ENCODE assay signal across 8 mouse cellular contexts in the genomic region with DNA sequence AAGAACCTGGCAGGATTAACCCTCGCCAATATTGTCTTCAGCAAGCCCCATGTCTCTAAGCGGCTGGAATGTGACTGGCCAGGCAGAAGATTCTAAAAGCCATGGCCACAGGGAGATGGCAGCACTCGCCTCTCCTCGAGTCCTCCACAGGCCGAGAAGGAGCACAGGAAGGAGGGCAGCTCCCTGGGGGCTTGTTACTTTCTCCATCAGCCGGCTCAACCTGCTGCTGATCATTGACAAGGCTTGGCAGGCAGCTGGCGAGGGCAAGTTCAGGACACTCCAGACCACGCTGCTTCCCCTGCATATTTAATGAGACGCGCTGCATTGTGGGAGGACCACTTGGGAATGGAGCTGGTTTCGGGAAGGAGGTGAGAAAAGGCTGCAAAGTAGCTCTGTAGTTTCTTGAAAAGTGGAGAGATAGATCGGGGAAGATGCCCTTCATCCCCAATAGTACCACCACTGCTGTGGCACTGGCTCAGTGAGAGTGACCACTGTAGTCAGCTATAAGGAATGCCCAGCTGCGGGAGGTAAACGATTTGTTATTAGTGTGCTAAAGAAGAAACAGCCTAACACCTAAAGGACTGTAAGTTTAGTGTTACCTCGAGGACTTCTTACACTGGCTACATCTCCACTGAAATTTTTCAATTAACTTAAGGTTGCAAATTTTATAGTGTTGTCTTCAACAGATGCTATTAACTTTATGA.
DNase-seq lines count a peak whose midpoint lies in the region; ATAC-seq lines count a peak whose summit lies in the region.

No protein-coding gene starts in this region.

- WGBS in intestine, embryonic 15.5 days, result 15% methylated on average over 15 of the region's 15 CpGs
- WGBS in midbrain, embryonic 10.5 days, result 21% methylated on average over 15 of the region's 15 CpGs
- 15% methylated on average over 15 of the region's 15 CpGs for WGBS in stomach, embryonic 15.5 days

- peak; percentile 48 to 50 for DNase-seq in adrenal gland, postnatal 36 days
- peak; percentile 57 for DNase-seq in embryo, embryonic 11.5 days (ENCODE audit: low read depth, low spot score)
- peak; percentile 17 for DNase-seq in gonadal fat pad, adult 2 months (ENCODE audit: low read depth)
- DNase-seq in left cerebral cortex, postnatal 25 days (ENCODE audit: low spot score in 2 of 2), result peak; percentile 42 to 48
- DNase-seq in midbrain, embryonic 10.5 days (ENCODE audit: low spot score), result peak; percentile 72

- H3K4me3 ChIP-seq in intestine, embryonic 15.5 days (replicated peaks), result peak overlapping the region; percentile 23
- peak overlapping the region; percentile 42 for H3K4me3 ChIP-seq in midbrain, embryonic 10.5 days
- H3K4me3 ChIP-seq in stomach, embryonic 15.5 days (replicated peaks), result peak overlapping the region; percentile 5

- peak overlapping the region; percentile 63 for H3K4me2 ChIP-seq in intestine, embryonic 15.5 days (replicated peaks)
- H3K4me2 ChIP-seq in stomach, embryonic 15.5 days, result peak overlapping the region; percentile 54

- peaks cover 7% of the 10 kb centered on the region for H3K4me1 ChIP-seq in intestine, embryonic 15.5 days (replicated peaks)
- peaks cover 22% of the 10 kb centered on the region for H3K4me1 ChIP-seq in midbrain, embryonic 10.5 days
- H3K4me1 ChIP-seq in stomach, embryonic 15.5 days, result 0 out of 2 replicates have a peak, but pooled peaks cover 6% of the 10 kb centered on the region

- H3K9ac ChIP-seq in intestine, embryonic 15.5 days, result peak overlapping the region; percentile 12; the same call in 1 of the 2 replicates
- no peak overlapping the region for H3K9ac ChIP-seq in stomach, embryonic 15.5 days

- no peak overlapping the region for H3K27ac ChIP-seq in intestine, embryonic 15.5 days
- peak overlapping the region; percentile 81 for H3K27ac ChIP-seq in midbrain, embryonic 10.5 days (replicated peaks)
- H3K27ac ChIP-seq in stomach, embryonic 15.5 days, result no peak overlapping the region

- peak; percentile 80 for ATAC-seq in intestine, embryonic 15.5 days
- ATAC-seq in stomach, embryonic 15.5 days (ENCODE audit: insufficient read depth, low FRiP score, low read depth), result no peak
- ATAC-seq in inflammation-experienced regulatory T-cells, adult 6 months, result no peak

- intact Hi-C loops in left cerebral cortex, postnatal 25 days (cut with DNase I), result loop anchor here (5.0 kb wide), 2 partner anchors 96 to 301 kb away; no protein-coding TSS in a partner anchor

- H3K27me3 ChIP-seq in intestine, embryonic 15.5 days (replicated peaks), result no peaks in the 10 kb centered on the region
- H3K27me3 ChIP-seq in midbrain, embryonic 10.5 days (ENCODE audit: low read depth, poor library complexity, severe bottlenecking), result no peaks in the 10 kb centered on the region
- H3K27me3 ChIP-seq in stomach, embryonic 15.5 days (replicated peaks), result no peaks in the 10 kb centered on the region

- H3K36me3 ChIP-seq in intestine, embryonic 15.5 days, result no peaks in the 10 kb centered on the region
- no peaks in the 10 kb centered on the region for H3K36me3 ChIP-seq in midbrain, embryonic 10.5 days
- H3K36me3 ChIP-seq in stomach, embryonic 15.5 days, result no peaks in the 10 kb centered on the region

- H3K9me3 ChIP-seq in intestine, embryonic 15.5 days, result no peaks in the 10 kb centered on the region
- H3K9me3 ChIP-seq in midbrain, embryonic 10.5 days (replicated peaks), result no peaks in the 10 kb centered on the region
- H3K9me3 ChIP-seq in stomach, embryonic 15.5 days, result no peaks in the 10 kb centered on the region

Comparison
In these comparisons a context has a peak if more than half of its experiments do, and no peak if none do; other contexts are left out.
1. DNase-seq: peak in every context shown above with its lines; median percentile 72 in midbrain, embryonic 10.5 days; 57 in embryo, embryonic 11.5 days; 49 in adrenal gland, postnatal 36 days; 45 in left cerebral cortex, postnatal 25 days; 17 in gonadal fat pad, adult 2 months.